ENCODE assay signal across 10 mouse cellular contexts in genomic region chr7:115366910-115367309, GRCm38 (mm10).
A peak's percentile ranks its signal among the peaks of the same experiment; 100 is the strongest.
DNase-seq lines count a peak whose midpoint lies in the region; ATAC-seq and TF ChIP-seq lines count a peak whose summit lies in the region.
"Had no signal": no experiment of that assay in that cellular context is flagged by ENCODE, and none has a peak within 500 bp of the region (broad histone marks: within the 10 kb centered on the region; RNA-seq: fewer than 3 reads in every experiment).

No protein-coding gene starts in this region.

- H3K27me3 ChIP-seq in neural tube, embryonic 15.5 days (replicated peaks): no peaks in the 10 kb centered on the region
- no peaks in the 10 kb centered on the region for H3K27me3 ChIP-seq in lung, postnatal 0 days (replicated peaks; ENCODE audit: insufficient read depth, low read length)
- no peaks in the 10 kb centered on the region for H3K27me3 ChIP-seq in spleen, adult 2 months (ENCODE audit: control insufficient read depth, insufficient read depth, low read length)
- H3K27me3 ChIP-seq: neural tube, embryonic 12.5 days had no signal

- peaks cover 3% of the 10 kb centered on the region; the same call in 1 of the 2 replicates for H3K4me1 ChIP-seq in neural tube, embryonic 15.5 days
- no peaks in the 10 kb centered on the region for H3K4me1 ChIP-seq in lung, postnatal 0 days (ENCODE audit: insufficient read depth, low read depth, low read length)
- no peaks in the 10 kb centered on the region for H3K4me1 ChIP-seq in spleen, adult 2 months (ENCODE audit: control insufficient read depth, insufficient read depth, insufficient read length)
- H3K4me1 ChIP-seq: neural tube, embryonic 12.5 days had no signal

- no peak overlapping the region for H3K27ac ChIP-seq in neural tube, embryonic 15.5 days (replicated peaks)
- H3K27ac ChIP-seq in lung, postnatal 0 days (ENCODE audit: low read length): no peak overlapping the region
- H3K27ac ChIP-seq in spleen, adult 2 months (ENCODE audit: insufficient read depth, low read length): no peak overlapping the region
- H3K27ac ChIP-seq: neural tube, embryonic 12.5 days had no signal

- no peak overlapping the region for H3K4me2 ChIP-seq in neural tube, embryonic 15.5 days
- no peak overlapping the region for H3K4me2 ChIP-seq in lung, postnatal 0 days (replicated peaks; ENCODE audit: low read depth, low read length)
- H3K4me2 ChIP-seq: neural tube, embryonic 12.5 days had no signal

- peak; percentile 85 for TF ChIP-seq CTCF in lung, postnatal 0 days (IDR thresholded peaks at IDR 0.05)
- TF ChIP-seq CTCF in spleen, adult 2 months (IDR thresholded peaks at IDR 0.05; ENCODE audit: extremely low read depth, insufficient read depth, insufficient read length, insufficient replicate concordance): peak; percentile 19; the same call in 1 of the 2 replicates

- 44% methylated on average over 5 of the region's 5 CpGs for WGBS in neural tube, embryonic 15.5 days
- 49% methylated on average over 5 of the region's 5 CpGs for WGBS in lung, postnatal 0 days
- 53% methylated on average over 5 of the region's 5 CpGs for WGBS in spleen, adult 2 months

- H3K36me3 ChIP-seq in neural tube, embryonic 15.5 days: no peaks in the 10 kb centered on the region
- no peaks in the 10 kb centered on the region for H3K36me3 ChIP-seq in lung, postnatal 0 days (ENCODE audit: insufficient read depth, low read length)
- H3K36me3 ChIP-seq in spleen, adult 2 months (ENCODE audit: control insufficient read depth, insufficient read depth, low read length): no peaks in the 10 kb centered on the region
- H3K36me3 ChIP-seq: neural tube, embryonic 12.5 days had no signal

- H3K9ac ChIP-seq in neural tube, embryonic 15.5 days (replicated peaks): no peak overlapping the region
- no peak overlapping the region for H3K9ac ChIP-seq in lung, postnatal 0 days (replicated peaks; ENCODE audit: low read depth)
- H3K9ac ChIP-seq: neural tube, embryonic 12.5 days had no signal

- DNase-seq in neural tube, embryonic 10.5 days (ENCODE audit: extremely low spot score, low spot score): peak; percentile 84
- DNase-seq in cerebellum, adult 8-10 months: peak; percentile 9
- DNase-seq in gastrocnemius, postnatal 10 days: peak; percentile 77
- peak; percentile 75 for DNase-seq in kidney, postnatal 10 days
- peak; percentile 26 for DNase-seq in lung, postnatal 0 days (ENCODE audit: low spot score)
- peak in 1 of 2 experiments; percentile 14 for DNase-seq in spleen, adult 2 months (ENCODE audit: low read depth in 1 of 2, low spot score in 2 of 2)

- TF ChIP-seq EP300 in lung, postnatal 0 days (IDR thresholded peaks at IDR 0.05): no peak

- no peak overlapping the region for H3K4me3 ChIP-seq in neural tube, embryonic 15.5 days (replicated peaks)
- no peak overlapping the region for H3K4me3 ChIP-seq in lung, postnatal 0 days (ENCODE audit: low read depth, low read length)
- no peak overlapping the region for H3K4me3 ChIP-seq in spleen, adult 2 months (ENCODE audit: extremely low read depth, insufficient read depth, insufficient read length)
- H3K4me3 ChIP-seq: erythroblast, embryonic 14.5 days; neural tube, embryonic 12.5 days had no signal

- no peak for ATAC-seq in neural tube, embryonic 15.5 days (ENCODE audit: low FRiP score)
- ATAC-seq in lung, postnatal 0 days: no peak
- no peak for ATAC-seq in activated CD4-positive, CD25-positive, alpha-beta regulatory T cell, adult 4 months

- no peak for TF ChIP-seq POLR2A in spleen, adult 2 months (IDR thresholded peaks at IDR 0.05; ENCODE audit: low read depth, low read length)

- no peaks in the 10 kb centered on the region for H3K9me3 ChIP-seq in neural tube, embryonic 15.5 days (replicated peaks)
- H3K9me3 ChIP-seq in lung, postnatal 0 days (ENCODE audit: low read length): no peaks in the 10 kb centered on the region
- H3K9me3 ChIP-seq: neural tube, embryonic 12.5 days had no signal
